Mouse (Mus musculus) hindbrain, embryonic 15.5 days (tissue): ENCODE data around the gene Smu1. TPM values are rescaled to one million over a fixed set of nuclear protein-coding genes. Genes with fewer than 3 reads are reported as not detected.

Source experiments
- ATAC-seq: fragments of 200-750 bp; cut with Nextera tagmentation; 2 replicates; pipeline ENCODE4 v1.8.0; 2017; ENCODE audit warnings: low read depth, moderate number of reproducible peaks, moderate TSS enrichment; ENCODE audit not compliant: low FRiP score
- H3K27ac ChIP-seq: fragments of 300-500 bp; sonication (generic); replicated peaks from 2 replicates; pipeline ENCODE4 v1.5.1; 2015; ENCODE audit warnings: mild to moderate bottlenecking, inconsistent platforms
- H3K27me3 ChIP-seq: fragments of 300-500 bp; sonication (generic); 2 replicates; pipeline ENCODE4 v1.6.1; 2015; ENCODE audit warnings: control low read depth, inconsistent platforms
- H3K36me3 ChIP-seq: fragments of 300-500 bp; sonication (generic); 2 replicates; pipeline ENCODE4 v1.6.1; 2015; ENCODE audit warnings: control low read depth, inconsistent platforms
- H3K4me1 ChIP-seq: fragments of 300-500 bp; sonication (generic); replicated peaks from 2 replicates; pipeline ENCODE4 v1.6.1; 2015; ENCODE audit warnings: control low read depth, inconsistent platforms
- H3K4me2 ChIP-seq: fragments of 300-500 bp; sonication (generic); 2 replicates; pipeline ENCODE4 v1.6.1; 2015; ENCODE audit warnings: moderate library complexity, mild to moderate bottlenecking, inconsistent platforms
- H3K4me3 ChIP-seq: fragments of 300-500 bp; sonication (generic); 2 replicates; pipeline ENCODE4 v1.5.1; 2015; ENCODE audit warnings: mild to moderate bottlenecking, inconsistent platforms
- H3K9ac ChIP-seq: fragments of 300-500 bp; sonication (generic); 2 replicates; pipeline ENCODE4 v1.6.1; 2015; ENCODE audit warnings: inconsistent platforms
- H3K9me3 ChIP-seq: fragments of 300-500 bp; sonication (generic); 2 replicates; pipeline ENCODE4 v1.6.1; 2016; ENCODE audit warnings: control low read depth, inconsistent platforms
- WGBS: fragments of 180-500 bp; shearing (Covaris S2); methylation state at CpG from one replicate; pipeline ENCODE4 v1.1.7; 2015; 5-methylcytosine and 5-hydroxymethylcytosine counted together
- polyA plus RNA-seq: library from polyadenylated mRNA; unstranded; fragments of >200 nt; fragmentation: Nextera tagmentation; extraction: Ambion mirVana; gene quantifications from 2 replicates; pipeline ENCODE4 v1.2.1, GENCODE M21; 2015

Gene Smu1
- polyA plus RNA-seq, 1 experiment from 2014 or later: 113 TPM

GRCm38 (mm10) chr4:40731262-40731661 is 26.5 kb downstream of the Smu1 start:
- H3K9me3 ChIP-seq: no peaks in the 10 kb centered on the region
- no peak overlapping the region for H3K4me2 ChIP-seq
- no peak overlapping the region for H3K4me3 ChIP-seq
- H3K36me3 ChIP-seq: peaks cover 74% of the 10 kb centered on the region
- no peak overlapping the region for H3K9ac ChIP-seq
- no peaks in the 10 kb centered on the region for H3K27me3 ChIP-seq
- H3K27ac ChIP-seq: no peak overlapping the region
- peaks cover 12% of the 10 kb centered on the region; the same call in 1 of the 2 replicates for H3K4me1 ChIP-seq
- no peak for ATAC-seq

DNA sequence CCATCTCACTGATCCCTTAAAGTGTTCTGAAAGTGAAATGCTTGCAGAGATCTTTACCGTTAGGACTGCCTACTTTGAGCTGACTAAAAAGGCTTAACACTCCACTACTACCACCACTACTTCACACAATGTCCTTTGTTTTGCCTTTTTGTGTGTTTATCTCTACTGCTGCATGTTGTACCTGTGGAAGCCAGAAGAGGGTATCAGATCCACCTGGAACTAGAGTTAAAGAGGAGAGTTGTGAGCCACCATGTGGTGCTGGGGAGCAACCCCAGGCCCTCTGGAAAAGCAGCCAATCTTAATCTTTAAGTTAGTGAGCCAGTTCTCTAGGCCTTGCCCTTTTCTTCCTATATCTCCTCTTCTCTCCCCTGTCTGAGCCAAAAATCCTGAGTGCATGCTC is 30.5 kb downstream of the Smu1 start:
- Histone ChIP-seq H3K4me1 (peaks cover 41% of the 10 kb centered on the region), H3K4me3 (no peak overlapping the region), H3K9ac (no peak overlapping the region), H3K36me3 (peaks cover 55% of the 10 kb centered on the region), H3K27me3 (no peaks in the 10 kb centered on the region), H3K27ac (no peak overlapping the region), H3K9me3 (no peaks in the 10 kb centered on the region), H3K4me2 (no peak overlapping the region)
- WGBS: 83% methylated on average over 1 of the region's 1 CpGs
- ATAC-seq: no peak

GRCm38 (mm10) chr4:40725554-40725953 is 32.2 kb downstream of the Smu1 start:
- Histone ChIP-seq H3K27ac (no peak overlapping the region), H3K4me1 (peaks cover 52% of the 10 kb centered on the region), H3K9me3 (no peaks in the 10 kb centered on the region), H3K4me2 (peak overlapping the region; percentile 84), H3K9ac (0 out of 2 replicates have a peak overlapping the region, but pooled peaks have one; percentile 3), H3K4me3 (no peak overlapping the region; the same call in 1 of the 2 replicates), H3K27me3 (no peaks in the 10 kb centered on the region), H3K36me3 (peaks cover 40% of the 10 kb centered on the region)
- no peak for ATAC-seq

DNA sequence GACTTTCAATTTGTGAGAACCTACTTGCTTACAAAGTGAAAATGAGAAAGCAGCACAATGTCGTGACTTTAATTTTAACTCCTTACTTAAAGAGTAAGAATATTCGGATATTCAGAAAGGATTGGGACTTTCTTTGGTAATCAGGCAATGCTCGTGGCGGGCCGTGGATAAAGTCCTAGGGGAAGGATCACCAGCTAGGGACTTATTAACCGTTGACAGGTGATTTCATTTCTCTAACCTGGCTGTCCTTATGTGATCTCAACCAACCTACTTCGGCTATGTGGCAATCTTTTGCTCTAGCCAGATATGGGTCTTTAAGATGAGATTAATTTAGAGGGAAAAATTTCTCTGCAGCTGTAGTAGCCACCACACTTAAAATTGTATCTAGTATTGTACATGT is 32.6 kb downstream of the Smu1 start:
- no peak for ATAC-seq
- H3K4me2 ChIP-seq: peak overlapping the region; percentile 84
- H3K9ac ChIP-seq: 0 out of 2 replicates have a peak overlapping the region, but pooled peaks have one; percentile 3
- WGBS: 81% methylated on average over 7 of the region's 7 CpGs
- H3K9me3 ChIP-seq: no peaks in the 10 kb centered on the region
- no peak overlapping the region for H3K27ac ChIP-seq
- H3K4me1 ChIP-seq: peaks cover 52% of the 10 kb centered on the region
- peaks cover 35% of the 10 kb centered on the region for H3K36me3 ChIP-seq
- peak overlapping the region; percentile 69 for H3K4me3 ChIP-seq
- H3K27me3 ChIP-seq: no peaks in the 10 kb centered on the region

GRCm38 (mm10) chr4:40722687-40723460 is 34.8 kb downstream of the Smu1 start:
- Histone ChIP-seq H3K36me3 (peaks cover 17% of the 10 kb centered on the region), H3K9me3 (no peaks in the 10 kb centered on the region), H3K4me1 (peaks cover 52% of the 10 kb centered on the region), H3K9ac (peak overlapping the region; percentile 96), H3K4me3 (peak overlapping the region; percentile 69), H3K27me3 (no peaks in the 10 kb centered on the region), H3K27ac (peak overlapping the region; percentile 100), H3K4me2 (peak overlapping the region; percentile 84)
- WGBS: under 1% methylated on average over 53 of the region's 62 CpGs
- ATAC-seq: peak; percentile 92

DNA sequence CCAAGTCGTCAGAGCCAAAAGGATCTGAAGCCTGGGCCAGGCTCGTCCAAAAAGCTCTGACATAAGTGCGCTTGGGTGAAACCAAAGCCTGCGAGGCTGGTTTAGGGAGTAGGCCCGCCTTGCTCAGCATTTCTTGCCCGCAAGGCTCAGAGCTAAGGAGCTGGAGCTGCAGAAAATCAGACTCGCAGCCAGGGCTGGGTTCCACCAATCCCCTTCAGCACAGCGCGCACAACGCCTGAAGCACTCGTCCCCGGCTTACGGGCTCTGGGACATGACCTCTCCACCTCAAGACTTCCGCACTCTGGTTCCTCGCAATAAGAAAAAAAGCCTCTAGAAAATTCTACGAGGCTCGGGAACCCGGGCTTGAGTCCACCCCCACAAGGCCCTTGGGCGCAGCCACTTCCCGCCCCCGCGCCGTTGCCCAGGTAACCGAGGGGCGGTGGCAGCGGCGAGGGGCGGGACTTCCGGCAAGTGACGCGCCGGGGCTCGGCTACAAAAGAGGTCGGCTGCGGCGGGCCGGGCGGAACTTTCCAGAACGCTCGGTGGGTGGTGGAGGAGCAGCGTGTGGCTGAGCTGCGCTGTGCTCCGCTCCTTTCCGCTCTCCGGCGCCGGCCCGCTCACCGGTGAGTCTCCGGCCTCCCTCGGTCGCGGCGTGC is 35.6 kb downstream of the Smu1 start, which contains the start of gene Dnaja1:
Dnaja1 (plus strand) TSS at position 140 of the 656 bp plus-strand sequence.
- Histone ChIP-seq H3K9me3 (no peaks in the 10 kb centered on the region), H3K9ac (peak within 1 kb of the TSS; percentile 96), H3K4me2 (peak within 1 kb of the TSS; percentile 84), H3K27ac (peak within 1 kb of the TSS; percentile 100), H3K4me3 (peak within 1 kb of the TSS; percentile 69), H3K36me3 (peaks cover 12% of the 10 kb centered on the region), H3K4me1 (peaks cover 48% of the 10 kb centered on the region), H3K27me3 (no peaks in the 10 kb centered on the region)
- WGBS: under 1% methylated on average over 54 of the region's 54 CpGs
- ATAC-seq: peak; percentile 94

GRCm38 (mm10) chr4:40720910-40721309 is 36.8 kb downstream of the Smu1 start:
- H3K4me2 ChIP-seq: 0 out of 2 replicates have a peak overlapping the region, but pooled peaks have one; percentile 84
- 94% methylated on average over 8 of the region's 8 CpGs for WGBS
- H3K27ac ChIP-seq: peak overlapping the region; percentile 100
- 0 out of 2 replicates have a peak, but pooled peaks cover 3% of the 10 kb centered on the region for H3K36me3 ChIP-seq
- H3K27me3 ChIP-seq: no peaks in the 10 kb centered on the region
- H3K4me3 ChIP-seq: no peak overlapping the region
- H3K9ac ChIP-seq: no peak overlapping the region
- H3K9me3 ChIP-seq: no peaks in the 10 kb centered on the region
- ATAC-seq: no peak
- peaks cover 37% of the 10 kb centered on the region for H3K4me1 ChIP-seq

- no peak overlapping the region for H3K27ac ChIP-seq
- no peak overlapping the region for H3K4me2 ChIP-seq
- ATAC-seq: no peak
- no peaks in the 10 kb centered on the region for H3K27me3 ChIP-seq
- no peak overlapping the region for H3K9ac ChIP-seq
- 98% methylated on average over 3 of the region's 3 CpGs for whole genome bisulfite sequencing
- H3K9me3 ChIP-seq: no peaks in the 10 kb centered on the region
- H3K4me3 ChIP-seq: no peak overlapping the region
- peaks cover 11% of the 10 kb centered on the region for H3K4me1 ChIP-seq
- H3K36me3 ChIP-seq: no peaks in the 10 kb centered on the region
Observed at GRCm38 (mm10) chr4:40717141-40717540, 40.6 kb downstream of the Smu1 start.

- Histone ChIP-seq H3K27me3 (no peaks in the 10 kb centered on the region), H3K36me3 (no peaks in the 10 kb centered on the region), H3K27ac (peak overlapping the region; percentile 98), H3K4me1 (peaks cover 25% of the 10 kb centered on the region), H3K4me3 (peak overlapping the region; percentile 65), H3K9ac (peak overlapping the region; percentile 61), H3K9me3 (no peaks in the 10 kb centered on the region), H3K4me2 (peak overlapping the region; percentile 66)
- 16% methylated on average over 9 of the region's 9 CpGs for WGBS
- no peak for ATAC-seq
Observed at GRCm38 (mm10) chr4:40703710-40704275, 53.9 kb downstream of the Smu1 start.

GRCm38 (mm10) chr4:40702797-40703709 is 54.7 kb downstream of the Smu1 start, which contains the start of gene Aptx:
Gene Aptx (minus strand): TSS chr4:40703194.
- no peaks in the 10 kb centered on the region for H3K9me3 ChIP-seq
- peak within 1 kb of the TSS; percentile 98 for H3K27ac ChIP-seq
- peak within 1 kb of the TSS; percentile 65 for H3K4me3 ChIP-seq
- H3K4me1 ChIP-seq: peaks cover 25% of the 10 kb centered on the region
- no peaks in the 10 kb centered on the region for H3K27me3 ChIP-seq
- H3K36me3 ChIP-seq: no peaks in the 10 kb centered on the region
- H3K9ac ChIP-seq: peak within 1 kb of the TSS; percentile 61
- H3K4me2 ChIP-seq: peak within 1 kb of the TSS; percentile 66
- ATAC-seq: peak; percentile 96
- under 1% methylated on average over 42 of the region's 42 CpGs for WGBS

DNA sequence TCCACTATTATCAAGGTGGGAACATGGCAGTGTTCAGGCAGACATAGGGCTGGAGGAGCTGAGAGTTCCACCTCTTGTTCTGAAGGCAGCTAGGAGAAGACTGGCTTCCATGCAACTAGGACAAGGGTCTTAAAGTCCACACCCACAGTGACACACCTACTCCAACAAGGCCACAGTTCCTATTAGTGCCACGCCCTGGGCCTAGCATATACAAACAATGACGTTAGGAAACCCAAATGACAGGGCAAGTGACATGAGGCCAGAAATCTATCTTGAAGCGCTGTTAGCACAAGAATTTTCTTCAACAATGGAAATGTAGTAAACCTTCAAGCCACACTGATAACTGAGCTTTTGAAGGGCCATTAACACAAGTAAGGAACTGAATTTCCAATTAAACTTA is 55.9 kb downstream of the Smu1 start:
- Histone ChIP-seq H3K27ac (0 out of 2 replicates have a peak overlapping the region, but pooled peaks have one; percentile 98), H3K36me3 (no peaks in the 10 kb centered on the region), H3K4me3 (peak overlapping the region; percentile 65), H3K9me3 (no peaks in the 10 kb centered on the region), H3K27me3 (no peaks in the 10 kb centered on the region), H3K9ac (peak overlapping the region; percentile 61; the same call in 1 of the 2 replicates), H3K4me2 (peak overlapping the region; percentile 66), H3K4me1 (peaks cover 25% of the 10 kb centered on the region)
- ATAC-seq: no peak
- 91% methylated on average over 3 of the region's 3 CpGs for WGBS
